Mouse (Mus musculus) spleen, embryonic (tissue): ENCODE measurements around the gene Svs5.
"Not testable (repeated sequence)": the region's sequence is repeated elsewhere in the genome, so short reads cannot be mapped to it uniquely, and the experiment has no call there.

ENCODE experiments used
- CTCF ChIA-PET: fragments of 350-600 bp; sonication (Branson Sonifier 250); formaldehyde crosslinking; loops from one replicate; lab custom pipeline; 2022; lab: Charles Lee

Gene Svs5

DNA sequence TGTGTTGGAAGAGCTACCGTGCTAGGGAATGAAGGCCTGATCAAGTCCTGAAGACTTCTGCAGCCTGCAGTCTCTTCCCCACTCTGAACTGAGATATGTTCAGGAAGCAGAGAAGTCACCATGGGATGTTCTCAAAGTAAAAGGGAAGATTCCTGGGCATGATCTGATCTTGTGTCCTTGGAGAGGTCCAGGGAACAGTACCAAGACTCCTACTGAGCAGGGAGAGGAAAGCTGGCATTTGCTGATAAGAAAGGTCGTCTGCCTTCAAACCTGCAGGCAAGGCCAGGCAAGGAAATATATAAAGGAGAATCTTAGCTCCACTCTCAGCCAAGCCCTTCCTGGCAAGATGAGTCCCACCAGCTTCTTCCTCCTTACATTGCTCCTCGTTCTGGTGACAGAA, at the start of gene Svs5:
TSS of gene Svs5 (plus strand) at position 301 of the 400 bp plus-strand sequence.
- CTCF ChIA-PET, result not testable (repeated sequence)

DNA sequence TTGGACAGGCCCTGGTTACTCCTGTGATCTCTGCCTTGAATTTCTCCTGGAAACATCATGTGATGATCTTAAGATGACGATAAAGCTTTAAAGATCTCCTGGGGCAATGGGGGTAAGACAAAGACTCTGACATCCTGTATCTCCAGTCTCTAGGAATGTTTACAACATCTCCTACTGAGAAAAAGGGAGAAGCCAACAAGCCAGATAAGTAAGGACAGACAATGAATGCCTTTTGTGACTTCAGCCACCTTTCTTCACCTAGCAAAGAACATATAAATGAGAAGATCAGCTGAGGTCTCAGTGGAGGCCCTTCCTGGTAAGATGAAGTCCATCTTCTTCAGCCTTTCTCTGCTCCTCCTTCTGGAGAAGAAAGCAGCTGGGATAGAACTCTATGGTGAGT, 43.6 kb upstream of the Svs5 start, which contains the start of gene Svs3a:
TSS of gene Svs3a (plus strand) at position 301 of the 400 bp plus-strand sequence.
- CTCF ChIA-PET, result not testable (repeated sequence)

DNA sequence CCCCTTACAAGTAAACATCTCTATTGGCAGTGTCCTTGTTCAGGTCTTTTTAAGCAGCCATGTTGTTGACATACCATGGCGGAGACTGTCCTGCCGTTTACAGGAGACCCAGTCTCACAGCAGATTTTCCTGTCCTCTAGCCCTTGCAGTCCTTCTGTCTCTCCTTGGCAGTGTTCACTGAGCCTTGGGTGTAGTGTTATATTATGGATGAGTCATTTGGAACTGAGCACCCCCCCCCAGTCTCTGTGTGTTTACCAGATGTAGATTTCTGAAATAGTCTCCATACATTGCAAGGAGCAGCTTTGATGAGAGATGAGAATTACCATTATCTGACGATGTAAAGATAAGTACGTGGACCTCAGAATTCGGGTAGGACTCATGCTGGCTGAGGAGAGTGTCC, 19.9 kb upstream of the Svs5 start:
- CTCF ChIA-PET, result no interaction called here

DNA sequence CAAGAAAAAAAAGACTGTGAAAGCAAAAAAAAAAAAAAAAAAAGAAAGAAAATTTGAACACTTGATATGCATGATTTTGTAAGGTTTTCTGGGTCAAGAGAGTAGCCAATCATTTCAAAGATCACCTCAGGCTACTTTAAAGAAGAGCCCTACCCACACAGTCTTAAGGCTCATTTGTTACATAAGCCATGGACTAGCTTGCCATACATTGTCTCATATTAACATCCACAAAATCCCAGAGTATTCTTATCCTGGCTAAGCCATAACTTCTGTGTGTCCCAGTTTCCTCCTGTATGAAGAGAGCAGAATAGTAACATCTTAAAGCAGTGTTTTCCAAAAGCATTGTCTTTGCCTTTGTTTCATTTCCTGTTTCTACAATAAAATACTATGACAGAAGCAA, 17.1 kb upstream of the Svs5 start:
- CTCF ChIA-PET, result not testable (repeated sequence)

DNA sequence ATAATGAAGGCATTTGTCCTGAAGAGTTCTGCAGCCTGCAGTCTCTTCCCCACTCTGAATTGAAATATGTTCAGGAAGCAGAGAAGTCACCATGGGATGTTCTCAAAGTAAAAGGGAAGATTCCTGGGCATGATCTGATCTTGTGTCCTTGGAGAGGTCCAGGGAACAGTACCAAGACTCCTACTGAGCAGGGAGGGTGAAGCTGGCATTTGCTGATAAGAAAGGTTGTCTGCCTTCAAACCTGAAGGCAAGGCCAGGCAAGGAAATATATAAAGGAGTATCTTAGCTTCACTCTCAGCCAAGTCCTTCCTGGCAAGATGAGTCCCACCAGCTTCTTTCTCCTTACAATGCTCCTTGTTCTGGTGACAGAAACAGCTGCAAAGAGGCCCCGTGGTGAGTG, 16.1 kb upstream of the Svs5 start, which contains the start of gene Svs6:
TSS of gene Svs6 (plus strand) at position 301 of the 400 bp plus-strand sequence.
- CTCF ChIA-PET, result not testable (repeated sequence)

DNA sequence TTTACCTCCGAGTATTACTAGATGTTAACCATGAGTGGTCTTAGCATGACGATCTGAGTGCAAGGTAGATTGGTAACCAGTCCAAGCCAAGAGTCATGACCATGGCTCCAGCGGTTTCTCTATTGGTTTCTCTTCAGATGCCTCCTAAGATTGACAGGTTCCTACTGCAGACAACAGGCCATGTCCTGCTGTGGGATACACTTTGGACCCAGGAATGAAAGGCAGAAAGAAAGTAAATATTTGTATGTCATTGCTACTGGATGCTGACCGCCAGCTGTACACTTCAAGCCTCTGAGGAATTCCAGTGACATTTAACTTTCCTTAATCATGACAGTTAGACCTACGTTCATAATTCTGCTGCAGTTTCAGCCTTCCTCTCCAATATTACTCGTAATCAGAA, 11.6 kb upstream of the Svs5 start:
- CTCF ChIA-PET, result no interaction called here

DNA sequence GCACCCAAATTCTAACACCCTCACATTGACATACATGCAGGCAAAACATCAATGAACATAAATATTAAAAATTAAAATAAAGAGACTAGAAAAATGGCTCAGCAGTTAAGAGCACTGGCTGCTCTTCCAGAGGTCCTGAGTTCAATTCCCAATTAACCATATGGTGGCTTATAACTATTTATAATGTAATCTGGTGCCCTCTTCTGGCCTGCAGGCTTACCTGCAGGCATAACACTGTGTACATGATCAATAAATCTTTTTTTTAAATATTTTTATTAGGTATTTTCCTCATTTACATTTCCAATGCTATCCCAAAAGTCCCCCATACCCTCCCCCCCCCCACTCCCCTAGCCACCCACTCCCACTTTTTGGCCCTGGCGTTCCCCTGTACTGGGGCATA, 11.2 kb downstream of the Svs5 start:
- CTCF ChIA-PET, result interaction anchor here (0.6 kb wide), 2 partner anchors 30 to 142 kb away, joined by 6 to 9 read pairs; partner anchors contain the start of gene Dbndd2

DNA sequence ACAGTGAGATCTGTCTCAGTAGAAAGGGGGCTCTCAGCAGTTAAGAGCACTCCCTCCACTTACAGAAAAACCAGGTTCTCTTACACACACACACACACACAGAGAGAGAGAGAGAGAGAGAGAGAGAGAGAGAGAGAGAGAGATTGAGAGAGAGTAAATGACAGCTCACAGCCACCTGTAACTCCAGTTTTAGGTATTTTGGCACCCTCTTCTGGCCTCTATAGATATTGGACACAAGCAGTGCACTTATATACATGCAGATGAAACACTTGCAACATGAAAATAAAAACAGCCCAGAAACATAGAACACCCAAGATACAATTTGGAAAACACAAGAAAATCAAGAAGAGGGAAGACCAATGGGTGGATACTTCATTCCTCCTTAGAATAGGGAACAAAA, 15.2 kb downstream of the Svs5 start:
- CTCF ChIA-PET, result not testable (repeated sequence)

DNA sequence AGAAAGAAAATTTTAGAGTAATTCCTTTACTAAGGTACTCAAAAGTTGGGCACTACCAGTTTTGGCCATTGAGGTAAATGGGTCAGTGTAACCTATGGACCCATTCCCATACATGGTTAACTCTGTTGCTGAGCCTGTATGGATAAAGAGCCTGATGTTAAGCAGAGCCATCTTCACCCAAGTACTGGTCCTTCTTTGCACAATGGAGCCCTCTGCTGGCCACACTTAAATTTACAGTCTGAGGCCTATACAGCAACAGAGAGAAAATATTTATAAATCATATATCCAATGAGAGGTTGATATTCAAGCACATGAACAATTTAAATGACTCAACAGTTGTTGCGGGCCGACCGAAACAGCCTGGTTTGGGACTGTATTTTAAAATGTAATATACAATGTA, 16.4 kb downstream of the Svs5 start:
- CTCF ChIA-PET, result no interaction called here

DNA sequence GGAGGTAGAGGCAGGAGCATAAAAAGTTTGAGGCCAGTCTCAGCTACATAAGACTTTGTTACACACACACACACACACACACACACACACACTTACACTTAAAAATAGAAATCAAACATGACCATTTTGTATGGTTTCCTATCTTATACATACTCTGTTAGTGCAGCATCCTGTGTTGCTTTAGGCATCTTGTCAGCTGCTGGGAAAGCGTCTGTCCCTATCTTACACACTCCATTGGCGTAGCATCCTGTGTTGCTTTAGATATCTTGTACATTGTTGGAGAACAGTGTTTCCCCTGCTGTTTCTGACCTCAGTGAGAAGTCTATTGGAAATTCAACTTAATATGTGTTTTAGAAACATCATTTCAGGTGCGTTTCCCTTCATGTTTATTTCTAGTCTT, 20.2 kb downstream of the Svs5 start:
- CTCF ChIA-PET, result no interaction called here

DNA sequence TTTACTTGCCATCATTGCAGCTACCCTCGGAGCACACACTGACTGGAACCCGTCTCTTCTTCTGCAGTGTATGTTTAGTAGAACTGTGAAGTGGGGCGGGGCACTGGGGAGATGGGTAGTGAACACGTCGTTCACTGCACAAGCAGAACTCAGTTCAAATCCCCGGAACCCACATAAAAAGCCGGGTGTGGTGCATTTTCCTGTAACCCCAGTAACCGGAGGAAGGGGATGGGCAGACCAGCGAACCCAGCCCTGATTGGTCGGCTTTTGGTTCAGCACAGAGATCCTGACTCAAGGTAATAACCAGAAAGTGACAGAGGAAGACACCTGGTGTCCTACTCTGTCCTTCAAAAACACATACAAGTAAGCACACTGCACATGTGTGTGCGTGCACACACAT, 20.8 kb downstream of the Svs5 start:
- CTCF ChIA-PET, result no interaction called here

DNA sequence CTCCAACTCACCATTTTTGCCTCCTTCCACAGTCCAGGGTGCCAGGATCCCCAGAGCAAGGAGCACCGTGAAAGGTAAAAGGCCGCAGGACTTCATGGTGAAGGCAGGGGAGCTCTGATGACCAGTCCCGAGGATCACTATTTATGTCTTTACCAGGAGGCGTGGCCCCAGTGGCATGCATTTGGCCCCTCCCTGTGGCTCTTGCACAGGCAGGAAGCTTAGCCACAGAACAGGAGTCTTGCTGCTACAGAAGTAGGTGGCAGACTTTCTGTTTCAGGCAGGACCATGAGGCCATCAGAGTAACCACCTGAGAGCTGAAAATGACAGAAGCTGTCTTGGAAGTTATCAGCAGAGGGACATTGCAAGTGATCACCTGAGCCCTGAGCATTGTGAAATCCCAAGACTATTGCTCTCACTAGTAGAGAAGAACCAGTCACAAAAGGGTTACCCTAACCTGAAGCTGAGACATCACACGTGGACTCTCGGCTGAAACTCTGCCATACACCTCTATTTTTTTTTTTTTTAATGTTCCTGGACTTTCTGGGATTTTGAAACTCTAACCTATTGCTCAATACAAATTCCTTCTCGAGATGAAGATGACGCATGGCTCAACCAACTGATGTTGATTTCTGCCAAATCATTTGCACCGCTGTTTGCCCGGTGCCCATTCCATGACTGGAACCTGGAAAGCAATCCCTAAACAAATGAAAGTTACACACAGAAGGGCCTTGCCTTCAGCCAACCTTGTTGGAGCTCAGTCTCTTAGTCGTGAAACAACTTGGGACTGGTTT, 23.8 kb downstream of the Svs5 start:
- CTCF ChIA-PET, result interaction anchor here (0.8 kb wide), 1 partner anchor 34 kb away, joined by 4 read pairs; no protein-coding TSS in a partner anchor

DNA sequence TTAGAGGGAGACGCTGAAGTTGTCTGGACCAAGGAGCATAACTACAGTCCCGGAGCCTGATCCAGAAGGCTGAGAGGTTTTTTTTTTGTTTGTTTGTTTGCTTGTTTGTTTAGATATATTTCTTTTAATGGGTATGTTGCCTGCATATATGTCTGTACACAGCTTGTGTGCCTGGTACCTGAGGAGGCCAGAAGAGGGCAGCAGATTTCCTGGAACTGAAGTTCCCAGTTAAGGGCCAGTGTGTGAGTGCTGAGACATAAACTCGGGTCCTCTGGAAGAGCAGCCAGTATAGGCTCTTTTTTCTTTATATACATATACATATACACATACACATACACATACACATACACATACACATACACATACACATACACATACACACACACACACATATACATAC, 25.8 kb downstream of the Svs5 start:
- CTCF ChIA-PET, result interaction anchor here (1.4 kb wide), 1 partner anchor 9 kb away, joined by 4 read pairs; no protein-coding TSS in a partner anchor

DNA sequence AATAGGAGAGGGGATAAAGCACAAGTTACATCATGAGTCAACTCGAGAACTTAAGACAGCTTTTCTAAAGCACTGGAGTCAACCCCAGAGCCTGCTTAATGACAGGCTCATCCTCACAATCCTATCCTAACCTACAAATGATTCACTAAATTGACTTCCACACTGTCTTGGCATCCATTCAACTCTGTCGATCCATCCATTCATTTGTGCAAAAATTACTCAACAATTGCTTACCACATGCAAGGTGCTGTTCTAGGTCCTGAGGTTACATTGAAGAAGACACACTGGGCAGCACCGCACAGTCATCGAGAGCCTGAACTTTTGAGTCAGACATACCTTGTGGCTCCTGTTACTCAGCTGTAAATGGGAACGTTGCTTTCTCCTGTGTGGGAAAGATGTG, 26.5 kb downstream of the Svs5 start:
- CTCF ChIA-PET, result interaction anchor here (0.7 to 1.4 kb wide), 3 partner anchors 9 to 502 kb away, joined by 3 to 4 read pairs (median 3); no protein-coding TSS in a partner anchor

DNA sequence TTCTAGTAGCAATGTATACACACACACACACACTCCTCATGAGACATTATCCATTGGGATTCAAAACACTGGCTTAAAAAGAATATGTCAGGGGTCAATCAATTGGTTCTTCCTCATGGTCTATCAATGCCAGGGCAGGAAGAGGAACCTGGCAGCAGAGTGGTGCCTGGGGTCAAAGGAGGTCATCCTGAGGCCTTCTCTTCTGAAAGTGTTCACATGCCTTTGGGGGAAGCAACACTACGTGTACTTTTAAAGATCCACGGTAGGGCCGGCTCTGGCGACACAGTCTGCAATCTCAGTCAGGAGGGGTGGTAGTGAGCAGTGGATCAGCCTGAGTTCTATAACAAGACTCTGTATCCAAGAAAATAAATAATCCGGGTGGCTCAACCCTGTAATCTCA, 27.1 kb downstream of the Svs5 start:
- CTCF ChIA-PET, result interaction anchor here (1.4 kb wide), 1 partner anchor 8 kb away, joined by 4 read pairs; no protein-coding TSS in a partner anchor

DNA sequence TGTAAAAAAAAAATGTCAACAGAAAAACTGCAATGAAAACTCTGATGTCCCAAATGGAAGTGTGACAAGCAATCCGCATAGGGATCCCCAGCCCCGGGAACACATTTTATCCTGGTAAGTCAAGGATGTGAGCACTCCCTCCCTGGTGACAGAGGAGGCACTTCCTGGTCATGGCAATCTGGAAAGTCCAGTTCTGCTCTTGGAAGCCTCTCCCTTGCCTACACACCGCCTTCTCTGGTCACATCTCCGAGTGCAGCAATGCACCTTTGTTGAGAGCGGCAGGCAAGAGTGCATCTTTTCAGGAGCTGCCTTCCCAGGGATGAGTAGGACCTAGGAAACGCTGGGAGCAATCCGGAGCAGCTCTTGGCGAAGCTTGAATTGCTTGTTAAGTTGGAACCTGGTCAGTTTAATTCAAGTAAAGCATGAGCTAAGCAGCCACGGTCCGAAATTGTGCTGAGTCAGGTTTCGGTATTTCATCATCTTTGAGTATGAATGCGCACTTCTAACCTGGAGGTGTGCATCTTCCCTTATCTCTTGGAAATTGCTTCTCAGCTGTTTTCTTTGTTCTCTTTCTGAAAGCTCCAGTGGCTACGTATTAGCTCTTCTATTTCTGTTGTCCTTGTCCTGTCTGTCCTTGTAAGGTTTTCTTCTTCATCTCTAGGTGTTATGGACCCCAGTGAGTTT, 28.6 kb downstream of the Svs5 start:
- CTCF ChIA-PET, result no interaction called here

DNA sequence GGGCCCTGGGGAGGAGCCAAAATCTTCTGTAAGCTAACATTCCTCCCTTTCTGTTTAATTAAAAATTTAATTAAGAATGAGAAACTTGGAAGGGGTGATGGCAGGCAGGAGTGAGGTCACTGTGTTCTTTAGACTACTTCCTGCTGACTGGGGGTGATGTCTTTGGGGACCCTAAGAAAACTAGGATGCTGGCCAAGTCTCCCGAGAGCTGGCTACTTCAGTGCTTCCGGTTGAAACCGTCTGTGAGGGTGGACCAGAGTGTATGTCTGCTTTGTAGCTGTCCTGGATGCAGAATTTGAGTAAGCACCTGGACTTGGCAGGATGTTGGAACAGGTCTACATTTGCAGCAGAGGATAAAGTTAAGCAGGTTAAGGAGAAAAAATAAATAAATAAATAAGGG, 34.4 kb downstream of the Svs5 start:
- CTCF ChIA-PET, result interaction anchor here (0.7 to 1.9 kb wide), 4 partner anchors 8 to 515 kb away, joined by 4 to 5 read pairs (median 5); no protein-coding TSS in a partner anchor

DNA sequence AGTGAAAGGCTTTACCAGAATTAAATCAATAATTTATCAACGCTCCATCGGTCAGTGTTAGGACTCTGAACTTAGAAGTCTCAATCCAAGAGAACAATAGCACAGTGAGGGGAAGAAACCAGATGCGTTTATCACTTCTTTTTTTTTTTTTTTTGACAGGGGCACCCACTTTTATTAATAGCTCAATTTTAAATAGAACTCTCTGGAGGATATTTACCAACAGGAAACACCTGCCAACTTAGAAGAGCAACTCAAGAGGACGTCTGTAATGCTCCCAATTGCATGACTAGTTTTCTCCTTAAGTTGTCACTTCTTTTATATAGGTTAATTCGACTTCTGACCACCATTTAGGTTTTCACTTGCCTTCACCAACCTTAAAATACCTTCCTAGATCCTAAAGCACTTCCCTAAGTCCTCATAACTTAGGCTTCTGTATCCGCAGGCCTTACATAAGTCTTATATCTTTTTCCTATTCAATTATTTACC, 36.1 kb downstream of the Svs5 start:
- CTCF ChIA-PET, result interaction anchor here (0.7 to 1.9 kb wide), 2 partner anchors 21 to 24 kb away, joined by 5 to 14 read pairs; no protein-coding TSS in a partner anchor

DNA sequence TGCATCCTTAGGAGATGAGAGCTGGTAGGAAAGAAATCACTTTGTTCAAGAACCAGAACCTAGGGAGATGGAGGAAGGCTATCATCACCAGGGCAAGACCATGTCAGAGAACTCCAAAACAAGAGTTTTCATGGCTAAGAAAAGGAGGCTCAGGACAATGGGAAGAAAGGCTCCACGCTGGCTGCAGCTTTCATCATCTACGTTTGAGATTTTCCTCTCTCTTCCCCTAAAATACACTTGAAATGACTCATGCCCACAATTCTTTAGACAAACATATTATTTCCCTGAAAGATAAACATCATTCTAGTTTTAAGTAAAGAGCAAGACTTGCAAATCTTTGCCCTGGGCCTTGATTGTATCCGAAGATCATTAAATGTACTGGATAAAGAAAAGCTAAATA, 38.8 kb downstream of the Svs5 start:
- CTCF ChIA-PET, result interaction anchor here (0.7 kb wide), 1 partner anchor 1469 kb away, joined by 3 read pairs; no protein-coding TSS in a partner anchor

DNA sequence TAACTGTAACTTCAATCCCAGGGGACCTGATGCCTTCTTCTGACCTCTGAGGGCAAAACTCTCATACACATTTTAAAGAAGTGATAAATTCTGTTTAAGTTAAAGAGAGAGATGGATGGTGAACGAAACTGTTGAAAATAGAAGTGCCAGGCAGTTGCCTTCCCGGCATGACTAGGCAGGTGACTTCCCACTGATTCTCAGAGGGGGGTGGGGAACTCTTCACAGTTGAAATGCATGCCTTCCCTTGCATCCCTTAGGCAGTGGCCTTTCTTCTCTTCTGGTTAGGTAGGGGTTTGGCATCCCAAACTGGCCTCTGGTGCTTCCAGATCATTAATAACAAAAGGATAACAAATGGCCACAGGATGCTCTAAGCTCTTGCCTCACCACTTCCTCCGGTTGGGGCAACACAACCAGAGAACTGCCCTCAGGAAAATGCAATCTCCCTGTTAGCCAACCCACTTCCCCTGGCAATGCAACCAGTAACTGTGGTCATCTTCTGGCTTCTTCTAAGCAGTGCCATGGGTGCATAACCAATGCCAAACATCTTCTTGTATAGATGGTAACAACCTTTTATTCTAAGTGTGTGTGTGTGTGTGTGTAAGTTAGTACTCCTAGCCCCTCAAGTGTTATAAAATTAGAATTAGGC, 40.0 kb downstream of the Svs5 start:
- CTCF ChIA-PET, result interaction anchor here (0.7 kb wide), 1 partner anchor 75 kb away, joined by 3 read pairs; no protein-coding TSS in a partner anchor

DNA sequence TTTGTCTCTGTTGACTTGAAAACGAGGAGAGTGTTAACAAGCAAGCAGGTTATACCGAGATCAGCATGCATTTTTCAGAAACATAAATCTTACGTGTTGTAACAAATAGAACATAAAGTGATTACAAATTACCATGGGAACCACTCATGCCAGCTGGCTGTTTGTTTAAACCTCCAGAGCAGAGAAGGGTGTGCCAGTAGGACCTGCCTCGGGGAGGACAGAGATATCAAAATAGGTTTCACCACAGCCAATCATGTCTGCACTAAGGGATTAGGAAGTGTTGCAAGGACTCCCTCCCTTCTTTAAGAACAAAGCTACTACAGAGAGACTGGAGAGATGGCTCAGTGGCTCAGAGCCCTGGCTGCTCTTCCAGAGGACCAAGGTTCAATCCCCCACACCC, 40.6 kb downstream of the Svs5 start:
- CTCF ChIA-PET, result interaction anchor here (1.0 kb wide), 1 partner anchor 16 kb away, joined by 3 read pairs; no protein-coding TSS in a partner anchor
